Mouse (Mus musculus): ENCODE data around the gene Asb17. TPM values are rescaled to one million over a fixed set of nuclear protein-coding genes. Genes with fewer than 3 reads are reported as not detected.

The Asb17 gene
- total and polyA plus RNA-seq, 2 experiments from 2014 or later, result not detected

DNA sequence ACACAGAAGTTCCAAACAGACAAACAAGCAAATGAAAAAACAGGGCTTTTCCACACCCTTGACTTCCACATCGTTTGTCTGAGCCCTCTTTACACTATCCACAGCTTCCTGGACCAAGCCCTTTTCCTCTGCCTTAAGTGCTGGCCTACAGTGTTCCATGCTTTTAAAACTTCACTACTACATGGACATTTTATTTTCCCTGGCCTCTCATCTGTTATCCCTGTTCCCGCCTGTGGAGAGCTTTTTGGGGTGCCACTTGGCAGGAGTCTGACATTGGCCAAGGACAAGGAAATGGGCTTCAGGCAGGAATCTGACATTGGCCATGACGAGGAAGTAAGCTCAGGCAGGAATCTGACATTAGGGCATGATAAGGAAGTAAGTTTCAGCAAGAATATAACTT, 58.6 kb downstream of the Asb17 start:
- Histone ChIP-seq H3K4me1 (ENCODE audit: insufficient read depth, low read length) (no peaks in the 10 kb centered on the region), H3K4me3 (ENCODE audit: low read length) (no peak overlapping the region), H3K4me2 (ENCODE audit: low read depth, low read length) (no peak overlapping the region), H3K36me3 (ENCODE audit: insufficient read depth, low read length) (peaks cover 19% of the 10 kb centered on the region), H3K27ac (no peak overlapping the region), H3K9ac (replicated peaks; ENCODE audit: low read length) (no peak overlapping the region), H3K9me3 (ENCODE audit: low read length) (no peaks in the 10 kb centered on the region), H3K27me3 (ENCODE audit: insufficient read depth, low read length) (no peaks in the 10 kb centered on the region)
- DNase-seq (ENCODE audit: low spot score) (no peak), ATAC-seq (no peak)
- 70% methylated on average over 3 of the region's 3 CpGs for WGBS
- no peak for TF ChIP-seq CTCF (IDR thresholded peaks at IDR 0.05; ENCODE audit: low read depth)

DNA sequence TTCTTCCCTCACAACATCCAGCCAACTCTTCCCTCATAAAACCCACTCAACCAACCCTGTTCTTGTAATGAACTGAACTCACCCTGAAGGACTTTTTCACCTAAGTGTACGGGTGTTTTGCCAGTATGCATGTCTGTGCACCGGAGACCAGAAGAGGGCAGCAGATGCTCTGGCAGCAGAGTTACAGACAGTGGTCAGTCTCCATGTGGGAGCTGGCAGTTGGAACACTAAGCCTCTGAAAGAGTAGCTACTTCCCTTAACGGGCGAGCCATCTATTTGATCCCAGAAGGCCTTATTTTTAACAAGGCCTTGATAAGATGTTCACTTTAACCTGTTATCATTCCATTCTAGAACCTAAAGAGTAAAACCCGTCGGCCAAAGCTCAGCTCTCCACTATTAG, 60.6 kb downstream of the Asb17 start:
- ATAC-seq (peak; percentile 72; the same call in 1 of the 2 replicates), DNase-seq (ENCODE audit: low spot score) (peak; percentile 67)
- TF ChIP-seq CTCF (IDR thresholded peaks at IDR 0.05; ENCODE audit: low read depth), result peak; percentile 76
- Histone ChIP-seq H3K27ac (no peak overlapping the region), H3K9me3 (ENCODE audit: low read length) (no peaks in the 10 kb centered on the region), H3K36me3 (ENCODE audit: insufficient read depth, low read length) (peaks cover 36% of the 10 kb centered on the region), H3K4me2 (ENCODE audit: low read depth, low read length) (no peak overlapping the region), H3K9ac (replicated peaks; ENCODE audit: low read length) (no peak overlapping the region), H3K4me1 (ENCODE audit: insufficient read depth, low read length) (no peaks in the 10 kb centered on the region; the same call in 1 of the 2 replicates), H3K4me3 (ENCODE audit: low read length) (no peak overlapping the region), H3K27me3 (ENCODE audit: insufficient read depth, low read length) (no peaks in the 10 kb centered on the region)
- 61% methylated on average over 6 of the region's 6 CpGs for WGBS

Other genes starting within 250 kb of the Asb17 start
- 5.0 and 9.9 TPM in 2 replicates for gene St6galnac3, start 119.0 kb upstream of the Asb17 start, total RNA-seq (2014; rRNA removed)
- 7.3 and 9.0 TPM in 2 replicates for gene St6galnac3, start 119.0 kb upstream of the Asb17 start, polyA plus RNA-seq (2015; fragmentation: Nextera tagmentation; extraction: Ambion mirVana)
- gene Msh4, start 61.9 kb downstream of the Asb17 start, total RNA-seq (2014; rRNA removed), result 0.40 and 0.68 TPM in 2 replicates
- gene Msh4, start 61.9 kb downstream of the Asb17 start, polyA plus RNA-seq (2015; fragmentation: Nextera tagmentation; extraction: Ambion mirVana), result 0.13 and 0.19 TPM in 2 replicates
- gene Rabggtb, start 68.8 kb downstream of the Asb17 start, total RNA-seq (2014; rRNA removed), result 60.9 and 68.5 TPM in 2 replicates
- gene Rabggtb, start 68.8 kb downstream of the Asb17 start, polyA plus RNA-seq (2015; fragmentation: Nextera tagmentation; extraction: Ambion mirVana), result 62.5 and 63.3 TPM in 2 replicates
- 42.1 and 92.6 TPM in 2 replicates for gene Acadm, start 100.4 kb downstream of the Asb17 start, total RNA-seq (2014; rRNA removed)
- 67.9 and 71.9 TPM in 2 replicates for gene Acadm, start 100.4 kb downstream of the Asb17 start, polyA plus RNA-seq (2015; fragmentation: Nextera tagmentation; extraction: Ambion mirVana)
- gene Slc44a5, start 129.2 kb downstream of the Asb17 start, total RNA-seq (2014; rRNA removed), result 27.7 and 36.9 TPM in 2 replicates
- gene Slc44a5, start 129.2 kb downstream of the Asb17 start, polyA plus RNA-seq (2015; fragmentation: Nextera tagmentation; extraction: Ambion mirVana), result 6.5 TPM in 2 replicates

All from hindbrain, postnatal 0 days (tissue).